Mouse (Mus musculus): Measurements from ENCODE around the gene Iqch.
A peak's percentile ranks its signal among the peaks of the same experiment; 100 is the strongest.

Iqch gene

DNA sequence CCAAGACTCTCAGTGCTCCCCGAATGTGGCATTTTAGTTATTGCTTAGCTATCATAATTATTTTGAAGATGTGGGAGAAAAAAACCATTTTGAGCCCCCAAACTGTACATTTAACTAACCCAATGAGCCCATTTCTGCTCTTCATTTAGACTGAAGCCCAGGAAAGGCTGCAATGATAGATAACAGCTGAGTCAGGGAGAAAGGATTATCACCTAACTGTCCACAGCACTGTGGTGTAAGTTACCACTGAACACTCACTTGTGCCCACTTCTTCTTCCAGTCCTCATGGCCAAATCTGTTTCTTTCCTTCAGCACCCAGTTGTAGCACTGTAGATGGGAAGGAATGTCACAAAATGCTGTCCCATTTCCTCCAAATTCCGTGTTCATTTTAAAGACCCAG lies 106.5 kb downstream of the Iqch start:
- DNase-seq (ENCODE audit: low spot score in 2 of 2): no peak

GRCm38 (mm10) chr9:63493746-63494145 lies 108.5 kb downstream of the Iqch start:
- DNase-seq (ENCODE audit: low spot score in 2 of 2): no peak

- no peak for DNase-seq (ENCODE audit: low spot score in 2 of 2)
These were observed 110.0 kb downstream of the Iqch start for GRCm38 (mm10) chr9:63492291-63492690.

- DNase-seq (ENCODE audit: low spot score in 2 of 2): no peak
These were observed 111.6 kb downstream of the Iqch start for GRCm38 (mm10) chr9:63490521-63491307.

DNA sequence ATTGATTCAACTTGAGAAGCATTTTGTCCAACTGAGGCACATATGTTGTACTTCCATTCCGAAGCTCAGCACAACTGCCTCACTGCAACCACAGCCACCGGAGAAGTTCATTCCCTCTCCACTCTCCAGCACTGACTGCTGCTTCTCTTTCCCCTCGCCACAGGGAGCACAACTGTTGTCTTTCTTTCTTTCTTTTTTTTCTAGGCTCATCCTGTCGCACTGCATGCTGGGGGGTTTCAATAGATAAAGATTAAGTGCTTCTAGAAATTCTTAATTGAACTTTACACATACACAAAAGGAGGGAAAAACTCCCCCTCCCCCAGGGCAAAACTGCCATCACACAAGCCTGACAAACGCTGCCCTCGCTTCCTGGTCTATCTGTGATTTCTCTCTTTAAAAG lies 113.1 kb downstream of the Iqch start:
- no peak for DNase-seq (ENCODE audit: low spot score in 2 of 2)

DNA sequence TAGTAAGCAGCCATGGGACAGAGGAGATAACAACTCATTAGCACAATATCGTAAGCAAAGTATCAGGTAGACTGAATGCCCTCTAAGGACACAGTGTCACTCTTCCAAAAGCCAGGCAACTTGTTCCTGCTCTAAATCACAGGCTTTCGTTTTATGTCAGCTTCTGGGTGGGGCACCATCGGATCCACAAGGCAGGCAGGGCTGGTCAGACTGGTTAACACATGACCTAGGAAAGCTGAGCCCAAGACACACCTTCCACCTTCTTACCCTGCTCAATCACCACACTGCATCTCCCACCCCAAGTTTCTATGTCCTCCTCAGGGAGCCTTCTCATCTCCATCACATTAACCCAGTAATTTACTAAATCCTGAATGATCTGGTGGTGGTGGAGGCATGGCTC lies 136.7 kb downstream of the Iqch start:
- DNase-seq (ENCODE audit: low spot score in 2 of 2): no peak

DNA sequence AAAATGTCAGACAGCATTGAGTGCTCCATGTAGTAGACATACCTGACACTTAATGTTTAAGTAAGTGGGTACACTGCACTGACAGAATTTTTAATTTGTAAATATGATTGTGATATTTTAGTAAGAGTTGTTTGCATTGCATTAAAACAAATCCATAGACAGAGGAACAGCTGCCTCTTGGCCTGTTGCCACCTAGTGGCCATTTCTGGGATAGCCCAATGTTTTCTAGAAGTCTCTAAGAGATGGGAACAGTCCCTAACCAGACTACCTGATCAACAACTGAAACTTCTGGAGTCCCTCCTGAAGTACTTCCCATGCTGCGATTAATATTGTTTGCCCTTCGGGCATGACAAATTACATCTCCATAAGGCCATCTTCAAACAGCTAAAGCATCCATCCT lies 140.0 kb downstream of the Iqch start:
- peak; percentile 24 to 67 for DNase-seq (ENCODE audit: low spot score in 2 of 2)

GRCm38 (mm10) chr9:63456401-63456800 lies 145.9 kb downstream of the Iqch start:
- DNase-seq (ENCODE audit: low spot score in 2 of 2): no peak

DNA sequence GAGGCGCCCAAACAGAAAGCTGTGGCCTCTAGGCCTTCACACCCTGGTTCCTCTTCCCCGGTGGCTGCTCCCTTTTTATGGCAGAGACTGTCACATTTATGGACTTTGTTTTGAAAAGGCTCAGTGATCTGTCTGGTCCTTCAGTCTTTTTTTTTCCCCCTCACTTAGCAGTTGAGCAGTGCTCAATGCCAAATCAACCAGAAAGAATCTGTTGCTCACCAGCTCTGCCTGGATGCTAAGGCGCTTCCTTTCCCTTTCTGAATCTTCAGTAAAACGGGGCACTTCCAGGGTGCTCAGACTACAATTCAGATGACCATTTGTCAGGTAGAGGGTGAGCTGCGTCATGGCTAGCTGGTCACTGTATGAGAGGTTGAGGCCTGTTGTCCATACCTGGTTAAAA lies 148.0 kb downstream of the Iqch start:
- no peak for DNase-seq (ENCODE audit: low spot score in 2 of 2)

DNA sequence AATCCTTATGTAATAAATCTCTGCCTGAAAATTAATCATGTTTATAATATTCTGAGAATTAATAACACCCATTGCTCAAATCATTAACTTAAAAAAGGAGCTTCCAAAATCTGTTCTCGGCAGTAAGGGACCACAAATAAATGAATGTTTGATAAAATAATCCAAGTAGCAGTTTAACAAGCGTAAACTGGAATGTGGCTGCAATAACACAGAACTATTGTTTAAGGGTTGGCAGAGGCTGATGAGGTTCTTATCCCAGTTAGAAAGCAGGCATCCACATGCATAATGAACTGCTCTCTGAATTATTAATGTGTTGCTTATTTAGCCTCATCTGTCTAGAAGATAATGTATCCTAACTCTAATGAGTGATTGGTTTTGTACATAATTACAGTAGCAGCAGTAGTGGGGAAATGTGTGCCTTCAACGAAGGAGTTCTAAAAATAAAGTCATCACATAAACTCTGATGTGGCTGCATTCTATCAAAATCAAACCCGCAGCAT lies 151.7 kb downstream of the Iqch start:
- no peak for DNase-seq (ENCODE audit: low spot score in 2 of 2)

GRCm38 (mm10) chr9:63443695-63444094 lies 158.6 kb downstream of the Iqch start:
- DNase-seq (ENCODE audit: low spot score in 2 of 2): no peak

DNA sequence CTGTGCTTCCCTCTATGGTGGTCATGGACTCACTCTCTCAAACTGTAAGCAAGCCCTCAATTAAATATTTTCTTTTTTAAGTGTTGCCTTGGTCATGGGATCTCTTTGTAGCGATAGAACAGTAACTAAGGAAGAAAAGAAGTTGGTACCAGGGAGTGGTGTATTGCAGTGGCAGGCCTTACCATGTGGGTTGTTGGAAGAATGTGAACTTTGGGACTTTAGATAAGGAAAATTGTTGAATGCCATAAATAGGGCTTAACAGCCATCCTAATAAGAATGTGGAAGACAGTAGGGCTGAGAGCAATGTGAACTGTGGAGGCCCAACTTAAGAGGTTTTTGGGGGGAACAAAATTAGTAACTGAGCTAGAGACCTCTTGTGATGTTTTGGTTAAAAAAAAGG lies 171.6 kb downstream of the Iqch start:
- DNase-seq (ENCODE audit: low spot score in 2 of 2): no peak

- no peak for DNase-seq (ENCODE audit: low spot score in 2 of 2)
These were observed 181.1 kb downstream of the Iqch start for GRCm38 (mm10) chr9:63421096-63421736.

- DNase-seq (ENCODE audit: low spot score in 2 of 2): no peak
These were observed 181.9 kb downstream of the Iqch start for GRCm38 (mm10) chr9:63420396-63420795.

GRCm38 (mm10) chr9:63400176-63400575 lies 202.1 kb downstream of the Iqch start:
- no peak for DNase-seq (ENCODE audit: low spot score in 2 of 2)

DNA sequence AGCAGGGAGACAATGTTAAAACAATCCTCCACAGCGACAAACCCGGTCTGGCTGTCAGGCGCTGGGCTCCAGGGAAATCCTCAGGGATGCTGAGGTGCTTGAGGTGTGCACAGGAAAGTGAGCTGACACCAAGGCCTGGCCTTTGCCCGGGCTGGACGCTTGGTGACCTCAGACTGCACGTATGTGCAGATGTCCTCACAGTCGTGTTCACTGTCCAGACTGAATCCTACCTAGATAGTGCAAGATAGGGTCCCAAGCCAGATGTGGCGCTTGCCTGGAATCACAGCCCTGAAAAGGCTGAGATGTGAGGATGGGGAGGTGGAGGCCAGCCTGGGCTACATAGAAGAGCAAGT lies 202.9 kb downstream of the Iqch start:
- DNase-seq (ENCODE audit: low spot score in 2 of 2): no peak

GRCm38 (mm10) chr9:63398611-63399462 lies 203.5 kb downstream of the Iqch start, which contains the start of gene 2300009A05Rik:
TSS of gene 2300009A05Rik (minus strand) at chr9:63399246.
- DNase-seq (ENCODE audit: low spot score in 2 of 2): peak; percentile 97

- DNase-seq (ENCODE audit: low spot score in 2 of 2): no peak
These were observed 206.7 kb downstream of the Iqch start for GRCm38 (mm10) chr9:63395612-63396011.

DNA sequence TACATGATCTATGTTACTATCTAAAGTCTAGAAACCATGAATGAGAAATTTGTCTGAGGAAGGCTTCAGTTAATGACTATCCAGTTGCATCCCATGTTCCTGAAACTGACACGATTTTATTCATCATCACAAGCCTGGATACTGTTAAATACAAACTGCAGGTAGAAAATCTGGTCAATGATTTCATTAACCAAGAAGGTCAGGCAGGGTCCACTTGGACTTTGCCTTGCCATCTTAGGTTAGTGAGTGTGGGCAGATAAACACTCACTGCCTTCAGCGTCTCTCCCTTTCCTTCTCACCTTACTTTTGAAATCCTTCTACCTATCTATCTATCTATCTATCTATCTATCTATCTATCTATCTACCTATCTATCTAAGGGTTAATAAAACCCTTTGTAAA lies 211.0 kb downstream of the Iqch start:
- DNase-seq (ENCODE audit: low spot score in 2 of 2): no peak

GRCm38 (mm10) chr9:63382761-63383160 lies 219.5 kb downstream of the Iqch start:
- DNase-seq (ENCODE audit: low spot score in 2 of 2): no peak

DNA sequence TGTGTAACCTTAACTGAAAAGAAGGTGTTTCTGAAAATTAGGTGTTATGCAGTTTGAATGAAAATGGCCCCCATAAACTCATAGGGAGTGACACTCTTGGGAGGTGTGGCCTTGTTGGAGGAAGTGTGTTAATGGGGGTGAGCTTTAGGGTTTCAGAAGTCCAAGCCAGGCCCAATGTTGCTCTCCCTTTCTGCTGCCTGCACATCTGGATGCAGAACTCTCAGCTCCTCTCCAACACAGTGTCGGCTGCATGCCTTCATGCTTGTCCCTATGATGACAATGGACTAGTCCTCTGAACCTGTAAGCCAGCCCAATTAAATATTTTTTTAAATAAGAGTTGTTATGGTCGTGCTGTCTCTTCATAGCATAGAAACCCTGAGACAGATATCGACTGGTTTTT lies 222.0 kb downstream of the Iqch start:
- DNase-seq (ENCODE audit: low spot score in 2 of 2): no peak

DNA sequence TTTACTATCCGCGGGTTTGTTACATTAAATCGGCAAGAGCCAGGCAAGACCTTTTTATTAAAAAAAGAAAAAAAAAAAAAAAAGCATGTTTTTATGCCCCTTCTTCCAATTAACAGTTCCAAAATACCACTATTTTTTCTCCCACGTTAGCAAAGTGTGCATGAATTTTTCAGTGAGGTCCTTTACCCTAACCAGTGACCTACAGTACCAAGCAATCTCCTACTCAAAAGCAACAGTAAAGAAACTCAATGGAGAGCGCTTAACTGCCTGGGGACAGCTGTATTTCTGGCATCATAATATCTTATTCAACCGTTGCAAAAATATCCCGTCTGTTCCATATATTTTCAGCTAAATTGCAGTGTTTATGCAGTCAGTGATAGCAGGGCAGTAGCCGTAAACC lies 224.1 kb downstream of the Iqch start:
- DNase-seq (ENCODE audit: low spot score in 2 of 2): no peak
